Mouse (Mus musculus): Measurements from ENCODE around the gene Ryr3.
A peak's percentile ranks its signal among the peaks of the same experiment; 100 is the strongest.

The Ryr3 gene

DNA sequence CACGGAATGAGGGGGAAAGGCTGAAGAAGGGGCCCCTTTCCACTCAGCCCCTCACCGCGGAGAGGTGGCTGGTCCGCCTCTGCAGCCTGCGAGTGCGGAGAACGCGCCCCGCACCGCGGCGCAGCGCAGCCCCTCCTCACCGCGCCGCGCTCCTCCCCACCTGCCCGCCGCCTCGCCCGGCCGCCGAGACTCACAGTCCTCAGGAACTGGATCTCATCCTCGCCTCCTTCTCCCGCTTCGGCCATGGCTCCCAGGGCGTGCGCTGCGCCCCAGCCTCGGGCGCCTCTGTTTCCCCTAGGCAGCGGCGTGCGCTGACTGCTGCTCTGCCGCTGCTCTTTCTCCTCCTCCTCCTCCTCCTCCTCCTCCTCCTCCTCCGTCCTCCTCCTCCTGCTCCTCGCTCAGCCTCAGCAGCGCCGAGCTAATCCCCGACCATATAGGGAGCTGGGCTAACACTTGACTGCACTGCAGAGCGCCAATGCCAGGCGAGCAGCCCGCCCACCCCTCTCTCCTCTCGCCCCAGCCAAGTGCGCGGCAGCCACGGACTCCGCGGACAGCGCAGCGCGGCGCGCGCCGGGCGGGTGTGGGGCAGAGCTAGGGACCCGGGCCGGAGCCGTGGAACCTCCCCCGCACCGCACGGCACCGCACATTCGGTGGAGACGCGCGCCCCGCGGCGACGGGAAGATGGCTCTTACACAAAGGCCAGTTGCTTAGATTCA is at the start of gene Ryr3:
Gene Ryr3 (minus strand): TSS at position 351 of the 716 bp plus-strand sequence.
- DNase-seq (ENCODE audit: low read depth, low spot score) = peak; percentile 72

- DNase-seq (ENCODE audit: low read depth, low spot score) = no peak
These were observed 22.0 kb upstream of the Ryr3 start for GRCm38 (mm10) chr2:113238871-113239270.

GRCm38 (mm10) chr2:113236993-113237392 is 20.1 kb upstream of the Ryr3 start:
- no peak for DNase-seq (ENCODE audit: low read depth, low spot score)

- peak; percentile 75 for DNase-seq (ENCODE audit: low read depth, low spot score)
These were observed 17.7 kb upstream of the Ryr3 start for GRCm38 (mm10) chr2:113234559-113234958.

GRCm38 (mm10) chr2:113233356-113233755 is 16.5 kb upstream of the Ryr3 start:
- no peak for DNase-seq (ENCODE audit: low read depth, low spot score)

DNA sequence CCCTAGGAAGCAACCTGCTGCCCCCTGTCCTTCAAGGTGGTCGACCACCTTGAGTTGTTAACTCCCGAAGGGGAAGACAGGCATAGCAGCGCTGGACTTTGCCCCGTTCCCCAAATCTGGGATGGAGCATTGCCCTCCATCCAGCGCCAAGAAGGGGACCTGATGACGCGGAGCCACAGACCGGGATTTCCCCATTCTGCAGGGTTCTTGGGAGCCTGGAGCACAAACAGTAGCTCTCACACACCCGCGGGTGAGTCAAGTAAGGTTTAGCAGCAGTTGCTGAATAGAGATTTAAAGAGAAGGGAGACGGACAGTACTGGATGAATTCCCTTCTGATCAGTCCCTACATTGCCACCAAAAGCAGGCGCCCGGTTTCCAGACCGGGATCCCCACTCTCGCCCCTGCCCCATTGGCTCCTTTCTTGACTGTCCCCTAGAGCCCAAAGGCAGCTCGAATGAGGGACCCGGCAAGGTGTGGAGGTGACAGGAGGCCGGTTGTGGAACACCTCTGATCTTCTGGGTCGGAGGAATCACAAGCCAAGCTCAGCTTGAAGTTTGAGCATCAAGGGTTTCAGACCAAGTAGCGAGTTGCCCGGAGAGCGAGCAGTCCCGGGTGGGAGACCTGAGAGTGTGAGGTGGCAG is 671 bp downstream of the Ryr3 start:
- DNase-seq (ENCODE audit: low read depth, low spot score) = no peak

DNA sequence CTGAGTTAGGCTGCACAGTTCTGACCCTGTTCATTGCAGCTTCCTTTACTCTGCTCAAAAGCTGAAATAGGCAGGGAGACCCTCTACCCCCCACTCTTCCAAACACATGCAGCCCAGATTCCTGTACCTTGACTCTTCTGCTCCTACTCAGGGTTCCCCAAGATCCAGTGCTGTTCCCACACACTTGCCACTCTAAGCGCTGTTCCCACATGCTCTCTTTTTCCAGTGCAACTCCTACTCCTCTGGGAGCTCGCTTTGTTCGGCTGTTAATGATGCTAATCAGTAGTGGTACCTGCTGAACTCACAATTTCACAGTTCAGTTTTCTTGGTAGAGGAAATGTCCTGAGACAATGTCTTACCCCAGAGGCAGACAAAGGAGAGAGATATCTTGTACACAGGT is 6.9 kb downstream of the Ryr3 start:
- DNase-seq (ENCODE audit: low read depth, low spot score) = no peak

GRCm38 (mm10) chr2:113209263-113209662 is 7.6 kb downstream of the Ryr3 start:
- DNase-seq (ENCODE audit: low read depth, low spot score) = no peak

DNA sequence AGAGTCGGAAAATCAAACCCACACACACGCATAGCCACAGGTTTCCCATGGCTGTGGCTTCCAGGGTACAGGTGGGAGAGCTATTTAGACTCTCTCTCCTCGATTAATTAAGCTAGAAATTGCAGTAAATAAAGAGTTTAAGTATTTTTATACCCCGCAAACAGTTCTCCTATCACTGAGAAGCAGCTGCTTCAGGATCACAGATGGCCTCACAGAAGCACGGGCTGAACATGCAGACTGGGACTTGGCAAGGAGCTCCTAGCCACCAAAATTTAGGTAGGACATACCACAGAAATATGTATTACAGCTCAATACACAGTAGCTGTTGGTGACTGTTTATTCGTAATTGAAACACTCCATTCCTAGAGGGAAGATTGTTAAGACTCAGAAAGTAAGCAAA is 14.0 kb downstream of the Ryr3 start:
- no peak for DNase-seq (ENCODE audit: low read depth, low spot score)

DNA sequence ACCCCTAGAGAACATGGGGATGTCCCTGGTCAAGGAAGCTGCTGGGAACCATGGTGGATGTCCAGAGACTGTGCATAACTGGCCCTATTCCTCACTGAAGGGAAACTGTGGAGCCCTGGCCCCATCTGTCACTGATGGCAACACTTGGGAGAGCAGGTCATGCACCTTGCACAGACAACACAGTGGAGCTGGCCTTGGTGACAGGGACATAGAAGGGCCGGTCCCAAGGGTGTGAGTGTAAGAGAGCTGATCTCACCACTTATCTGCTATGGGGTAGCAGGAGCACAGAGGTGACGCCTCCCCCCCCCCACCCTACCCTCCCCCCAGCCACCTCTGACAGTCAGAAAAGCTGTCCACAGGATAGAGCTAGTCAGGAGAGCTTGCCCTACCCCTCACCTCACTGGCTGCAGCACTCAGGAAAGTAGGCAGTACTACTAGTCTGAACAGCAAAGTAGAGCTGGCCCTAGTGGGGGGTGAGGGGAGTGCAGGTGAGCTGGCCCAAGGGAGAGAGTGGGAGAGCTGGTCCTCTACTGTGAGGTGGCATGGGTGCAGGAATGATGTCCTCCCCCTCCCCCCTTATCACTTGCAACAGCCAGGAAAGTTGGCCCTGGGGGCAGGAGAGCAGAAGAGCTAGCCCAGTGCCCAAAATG is 17.7 kb downstream of the Ryr3 start:
- no peak for DNase-seq (ENCODE audit: low read depth, low spot score)

DNA sequence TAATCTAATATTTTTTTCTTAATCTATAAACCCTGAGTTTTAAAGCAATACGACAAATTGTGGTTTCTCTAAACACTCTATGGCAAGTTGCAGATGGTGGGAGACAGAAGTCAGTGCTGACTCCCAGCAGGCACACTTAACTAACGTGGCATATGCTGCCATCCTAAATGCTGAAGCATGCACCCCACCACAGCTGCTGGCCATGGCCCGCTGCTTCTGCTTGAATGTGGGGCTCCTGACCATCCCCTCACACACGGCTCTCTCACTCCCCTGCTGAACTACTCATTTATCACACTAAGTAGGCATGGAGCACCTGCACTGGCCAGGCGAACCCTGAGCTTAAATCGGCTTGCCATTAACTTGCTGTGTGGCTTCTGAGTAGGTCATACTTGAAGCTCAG is 29.7 kb downstream of the Ryr3 start:
- DNase-seq (ENCODE audit: low read depth, low spot score) = no peak

DNA sequence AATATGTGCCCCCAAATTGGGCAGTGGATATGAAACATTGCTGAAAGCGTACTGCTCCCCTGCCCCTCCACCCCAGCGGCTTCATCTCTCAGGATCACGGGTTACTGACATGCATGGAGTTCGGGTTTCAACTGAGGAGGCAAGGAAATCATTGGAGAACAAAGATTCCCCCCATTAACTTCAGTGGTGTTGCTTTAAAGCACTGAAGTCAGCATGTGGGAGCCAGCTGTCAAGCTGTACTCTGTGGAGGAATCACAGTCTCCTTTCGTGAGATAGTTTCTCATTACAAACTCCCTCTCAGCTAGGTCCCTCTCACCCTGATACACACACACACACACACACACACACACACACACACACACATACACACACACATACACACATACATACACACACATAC is 35.2 kb downstream of the Ryr3 start:
- peak; percentile 61 for DNase-seq (ENCODE audit: low read depth, low spot score)

DNA sequence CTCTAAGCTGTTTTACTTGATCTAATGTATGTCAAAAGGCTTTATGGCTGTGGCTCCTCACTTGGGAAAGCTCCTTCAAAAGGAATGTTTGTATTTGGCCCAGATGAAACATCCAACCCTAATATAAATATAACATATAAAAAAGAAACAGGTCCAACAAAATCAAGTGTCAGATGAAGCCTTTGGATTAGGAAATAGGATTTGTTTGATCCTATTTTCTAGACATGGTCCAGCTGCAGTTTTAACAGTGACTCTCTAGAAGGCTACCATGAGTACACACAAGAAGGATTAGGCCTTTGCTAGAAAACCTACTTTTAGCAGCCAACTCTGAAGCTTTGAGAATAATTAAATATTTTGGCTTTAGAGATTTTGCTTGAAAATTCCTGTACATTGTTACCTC is 38.8 kb downstream of the Ryr3 start:
- no peak for DNase-seq (ENCODE audit: low read depth, low spot score)

DNA sequence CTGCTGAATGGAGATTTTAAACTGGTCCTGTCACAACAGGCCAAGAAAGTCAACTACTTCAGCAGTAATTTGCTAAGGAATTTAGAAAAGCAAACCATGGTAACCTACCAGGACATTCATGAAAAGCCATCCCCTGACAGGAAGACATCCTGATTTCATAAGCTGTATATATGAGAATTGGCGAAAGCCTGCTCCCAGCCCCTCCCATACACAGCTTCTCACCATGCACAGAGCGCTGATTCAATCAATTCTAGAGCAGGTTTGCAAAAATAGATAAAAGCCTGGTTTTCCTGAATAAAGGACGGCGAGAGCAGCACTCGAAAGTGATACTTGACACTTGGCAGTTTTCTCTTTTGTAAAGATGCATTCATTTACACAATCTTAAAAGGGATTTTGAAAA is 40.6 kb downstream of the Ryr3 start:
- no peak for DNase-seq (ENCODE audit: low read depth, low spot score)

- DNase-seq (ENCODE audit: low read depth, low spot score) = no peak
These were observed 48.8 kb downstream of the Ryr3 start for GRCm38 (mm10) chr2:113168096-113168495.

GRCm38 (mm10) chr2:113161494-113161893 is 55.4 kb downstream of the Ryr3 start:
- DNase-seq (ENCODE audit: low read depth, low spot score) = no peak

DNA sequence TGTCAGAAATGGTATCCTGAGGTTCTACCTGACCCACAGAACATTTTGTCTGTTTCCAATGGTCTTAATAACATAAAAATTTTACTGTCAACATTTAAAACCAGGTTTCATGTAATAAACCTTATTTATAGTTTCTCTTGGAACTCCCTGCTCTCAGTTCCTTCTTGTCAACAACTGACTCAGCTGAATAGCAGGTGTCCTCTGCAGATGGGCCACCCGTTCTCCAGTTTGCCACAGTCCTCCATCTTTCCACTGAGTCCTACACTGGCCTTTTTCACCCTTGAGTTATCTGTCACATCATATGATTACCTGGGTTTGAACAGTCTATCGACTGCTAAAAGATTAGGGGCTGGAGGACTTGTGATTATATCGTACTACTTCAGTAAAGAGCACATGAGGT is 79.1 kb downstream of the Ryr3 start:
- no peak for DNase-seq (ENCODE audit: low read depth, low spot score)

DNA sequence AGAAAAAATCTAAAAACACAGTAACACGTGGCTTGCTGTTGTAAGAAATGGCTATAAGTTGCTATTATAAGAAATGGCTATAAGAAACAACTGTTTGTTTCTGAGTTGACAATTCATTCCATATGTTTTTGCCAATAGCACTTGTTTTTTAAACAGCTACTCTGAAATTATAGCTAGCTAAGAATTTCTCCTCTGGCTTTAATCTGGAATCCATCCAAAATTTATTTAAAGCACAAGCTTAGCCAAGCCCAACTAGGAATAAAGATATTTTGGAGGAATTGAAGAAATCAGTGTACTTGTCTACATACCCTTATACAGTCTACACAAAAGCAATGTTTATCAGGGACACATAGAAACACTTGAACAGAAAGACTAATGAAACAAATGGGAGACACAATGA is 93.4 kb downstream of the Ryr3 start:
- DNase-seq (ENCODE audit: low read depth, low spot score) = no peak

DNA sequence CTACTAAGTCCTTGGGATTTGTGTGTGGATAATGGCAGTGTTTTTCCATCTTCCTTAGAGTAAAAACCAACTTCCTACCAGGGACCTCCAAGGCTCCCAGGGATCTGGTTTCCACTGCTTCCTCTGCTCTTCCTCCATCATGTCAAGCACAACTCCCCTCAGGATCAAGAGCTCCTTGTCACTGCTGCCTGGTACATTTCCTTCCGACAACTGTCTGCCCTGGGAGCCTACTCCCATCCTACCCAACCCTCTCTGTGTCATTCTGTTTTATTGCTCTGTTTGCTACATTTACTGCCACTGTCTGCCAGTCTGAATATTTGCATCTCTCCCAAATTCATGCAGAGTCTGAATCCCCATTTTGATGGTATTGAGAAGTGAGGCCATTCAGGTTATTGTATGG is 97.8 kb downstream of the Ryr3 start:
- DNase-seq (ENCODE audit: low read depth, low spot score) = no peak

GRCm38 (mm10) chr2:113116788-113117187 is 100.1 kb downstream of the Ryr3 start:
- DNase-seq (ENCODE audit: low read depth, low spot score) = no peak

GRCm38 (mm10) chr2:113115897-113116283 is 101.0 kb downstream of the Ryr3 start:
- DNase-seq (ENCODE audit: low read depth, low spot score) = no peak

DNA sequence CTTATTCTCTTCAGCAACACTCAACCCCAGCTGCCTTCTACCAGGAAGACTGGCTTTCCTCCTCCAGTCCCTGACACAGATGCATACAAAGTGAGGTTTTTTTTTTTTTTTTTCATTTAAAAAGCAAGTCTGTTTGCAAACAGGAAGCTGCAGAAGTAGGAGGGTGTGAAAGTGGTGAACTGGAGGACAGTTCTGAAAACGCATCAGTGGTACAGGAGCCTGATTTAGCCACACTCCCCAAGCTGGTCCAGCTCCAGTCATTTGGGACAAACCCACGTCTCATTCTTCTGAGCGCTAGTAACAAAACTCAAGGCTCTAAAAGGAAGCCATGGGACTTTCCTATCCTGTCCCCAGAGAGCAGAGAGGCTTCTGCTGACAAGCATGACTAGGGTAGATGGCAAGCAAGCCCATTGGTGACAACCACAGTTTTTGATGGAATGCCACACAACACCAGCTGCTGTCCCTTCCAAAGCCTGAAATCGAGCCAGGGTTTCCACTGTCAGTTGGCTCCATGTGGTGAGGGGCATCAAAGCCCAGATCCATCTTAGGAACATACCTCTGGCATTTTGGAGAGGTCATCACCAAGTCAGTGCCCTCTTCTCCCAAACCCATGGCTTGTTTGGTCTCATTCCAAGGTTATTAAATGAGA is 101.5 kb downstream of the Ryr3 start:
- peak; percentile 5 for DNase-seq (ENCODE audit: low read depth, low spot score)

GRCm38 (mm10) chr2:113104609-113105008 is 112.3 kb downstream of the Ryr3 start:
- DNase-seq (ENCODE audit: low read depth, low spot score) = no peak
